In the genomic region with DNA sequence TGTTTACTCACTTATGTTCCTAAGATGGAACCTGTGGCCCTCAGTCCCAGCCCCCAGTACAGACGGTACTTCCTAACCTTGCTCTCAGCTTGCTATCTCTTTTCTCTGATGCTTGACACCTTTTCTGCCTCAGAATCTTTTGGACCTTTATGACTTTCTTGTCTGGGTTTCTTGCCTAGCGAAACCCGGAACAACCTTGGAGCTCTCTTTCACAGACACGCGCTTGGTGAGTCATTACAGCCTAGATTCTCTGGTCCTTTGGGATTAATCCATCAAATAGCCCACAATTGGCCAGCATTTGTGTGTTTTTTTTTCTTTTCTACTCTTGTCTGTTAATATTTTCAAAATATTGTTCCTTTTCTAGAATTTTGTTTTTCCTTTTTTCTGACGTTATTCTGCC, we compare ENCODE assay signal across 24 mouse cellular contexts. TPM values are rescaled to one million over a fixed set of nuclear protein-coding genes. Genes with fewer than 3 reads are reported as not detected.
DNase-seq lines count a peak whose midpoint lies in the region; ATAC-seq lines count a peak whose summit lies in the region.
"Had no signal": no experiment of that assay in that cellular context is flagged by ENCODE, and none has a peak within 500 bp of the region (broad histone marks: within the 10 kb centered on the region; RNA-seq: fewer than 3 reads in every experiment).

No protein-coding gene starts in this region.

- H3K4me3 ChIP-seq in brown adipose tissue, adult 24 weeks (ENCODE audit: insufficient read depth, low read depth, low read length), result no peak overlapping the region
- H3K4me3 ChIP-seq in hindbrain, embryonic 11.5 days (ENCODE audit: low read depth, low read length), result no peak overlapping the region
- H3K4me3 ChIP-seq: embryonic facial prominence, embryonic 13.5 days; embryonic facial prominence, embryonic 15.5 days; erythroblast, embryonic 14.5 days; forebrain, embryonic 10.5 days; forebrain, embryonic 12.5 days had no signal

- H3K27me3 ChIP-seq in hindbrain, embryonic 11.5 days (ENCODE audit: control insufficient read depth, insufficient read depth, low read length), result no peaks in the 10 kb centered on the region
- H3K27me3 ChIP-seq: embryonic facial prominence, embryonic 13.5 days; embryonic facial prominence, embryonic 15.5 days; forebrain, embryonic 12.5 days had no signal

- no peak overlapping the region for H3K9ac ChIP-seq in hindbrain, embryonic 11.5 days (ENCODE audit: low read depth, low read length)
- H3K9ac ChIP-seq: embryonic facial prominence, embryonic 13.5 days; embryonic facial prominence, embryonic 15.5 days; forebrain, embryonic 12.5 days had no signal

- DNase-seq in adrenal gland, adult (ENCODE audit: inconsistent age in 2 of 2, low spot score in 1 of 2), result peak; percentile 44 to 75
- DNase-seq in adrenal gland, adult 18-20 months (ENCODE audit: low spot score in 2 of 2), result no peak
- DNase-seq in adrenal gland, postnatal 14 days, result peak; percentile 33
- DNase-seq in adrenal gland, adult 8-10 months, result no peak
- DNase-seq in hindbrain, embryonic 11.5 days (ENCODE audit: low spot score), result no peak
- DNase-seq in urinary bladder, postnatal 14 days (ENCODE audit: low spot score), result no peak
- DNase-seq: adrenal gland, postnatal 25 days; cerebellum, adult 11 months; cerebellum, adult 18-20 months; cerebellum, adult 8-10 months; cerebellum, adult 9-11 months; cerebellum, postnatal 14 days; cerebellum, postnatal 36 days; embryo, embryonic 11 days had no signal

- no peaks in the 10 kb centered on the region for H3K9me3 ChIP-seq in hindbrain, embryonic 11.5 days (ENCODE audit: control insufficient read depth, low read length)
- H3K9me3 ChIP-seq: embryonic facial prominence, embryonic 15.5 days; forebrain, embryonic 10.5 days had no signal

- no peaks in the 10 kb centered on the region for H3K36me3 ChIP-seq in hindbrain, embryonic 11.5 days (ENCODE audit: control insufficient read depth, insufficient read depth, low read length)
- H3K36me3 ChIP-seq: embryonic facial prominence, embryonic 13.5 days; embryonic facial prominence, embryonic 15.5 days; forebrain, embryonic 10.5 days; forebrain, embryonic 12.5 days had no signal

- 95% methylated on average over 6 of the region's 6 CpGs for WGBS in hindbrain, embryonic 11.5 days

- peak overlapping the region; percentile 45 for H3K27ac ChIP-seq in brown adipose tissue, adult 24 weeks (replicated peaks; ENCODE audit: low read depth, low read length)
- H3K27ac ChIP-seq in hindbrain, embryonic 11.5 days (ENCODE audit: low read depth, low read length), result no peak overlapping the region
- H3K27ac ChIP-seq: embryonic facial prominence, embryonic 13.5 days; embryonic facial prominence, embryonic 15.5 days; forebrain, embryonic 10.5 days; forebrain, embryonic 12.5 days had no signal

- no peak overlapping the region for H3K4me2 ChIP-seq in hindbrain, embryonic 11.5 days (replicated peaks; ENCODE audit: low read depth, low read length)
- H3K4me2 ChIP-seq: embryonic facial prominence, embryonic 13.5 days; embryonic facial prominence, embryonic 15.5 days; forebrain, embryonic 12.5 days had no signal

- ATAC-seq in hindbrain, embryonic 11.5 days (ENCODE audit: low FRiP score), result no peak
- ATAC-seq: activated CD4-positive, CD25-positive, alpha-beta regulatory T cell, adult 4 months; forebrain, embryonic 14.5 days; forebrain, embryonic 16.5 days; Patski had no signal

- peaks cover 5% of the 10 kb centered on the region; the same call in 1 of the 2 replicates for H3K4me1 ChIP-seq in brown adipose tissue, adult 24 weeks (ENCODE audit: control insufficient read depth, insufficient read depth, insufficient read length, low read length)
- no peaks in the 10 kb centered on the region for H3K4me1 ChIP-seq in hindbrain, embryonic 11.5 days (replicated peaks; ENCODE audit: control insufficient read depth, insufficient read depth, low read length)
- H3K4me1 ChIP-seq: embryonic facial prominence, embryonic 13.5 days; embryonic facial prominence, embryonic 15.5 days; forebrain, embryonic 12.5 days had no signal

RNA-seq across cellular contexts. Expression of a gene that starts 26.2 kb away (rescaled TPM):
- total RNA-seq in adrenal gland, adult 18-20 months (2021), result 100 to 1,000 TPM; 141 to 212 TPM
- 95.8 and 154 TPM in 2 replicates for total RNA-seq in adrenal gland, postnatal 14 days (2021)
- 100 to 1,000 TPM in 3 of 4 experiments, 10 to 100 TPM in 1; 71.6 to 273 (median 178) TPM for total RNA-seq in adrenal gland, adult 8-10 months (2022)
- polyA plus RNA-seq in brown adipose tissue, adult 24 weeks (2012; ENCODE audit: insufficient read depth, insufficient read length, missing spikeins), result 12.3 and 13.9 TPM in 2 replicates
- polyA plus RNA-seq in hindbrain, embryonic 11.5 days (2014; fragmentation: Nextera tagmentation; extraction: Ambion mirVana), result 26.8 and 38.4 TPM in 2 replicates

Comparison
In these comparisons a context has a peak if more than half of its experiments do, and no peak if none do; other contexts are left out.
1. DNase-seq: peak in adrenal gland, adult (2 of 2) and adrenal gland, postnatal 14 days (single experiment); none in adrenal gland, adult 18-20 months (0 of 2), adrenal gland, adult 8-10 months (single experiment), hindbrain, embryonic 11.5 days (single experiment) and urinary bladder, postnatal 14 days (single experiment).